Mouse (Mus musculus): ENCODE data around the gene Olfr15. TPM values are rescaled to one million over a fixed set of nuclear protein-coding genes. Genes with fewer than 3 reads are reported as not detected.
"Not testable (repeated sequence)": the region's sequence is repeated elsewhere in the genome, so short reads cannot be mapped to it uniquely, and the experiment has no call there.

The Olfr15 gene
- polyA plus RNA-seq (2015; fragmentation: Nextera tagmentation; extraction: Ambion mirVana): not detected in 2 replicates

GRCm38 (mm10) chr16:3830588-3831109 lies at the start of gene Olfr15:
Gene Olfr15, plus strand, starts transcription at chr16:3830878.
- Histone ChIP-seq H3K4me2 (ENCODE audit: low read depth, low read length) (no peak within 1 kb of the TSS), H3K4me3 (replicated peaks; ENCODE audit: low read length) (no peak within 1 kb of the TSS), H3K27me3 (ENCODE audit: control insufficient read depth, insufficient read depth, low read length) (no peaks in the 10 kb centered on the region), H3K9ac (ENCODE audit: low read length) (no peak within 1 kb of the TSS), H3K4me1 (ENCODE audit: control insufficient read depth, insufficient read depth, low read length) (no peaks in the 10 kb centered on the region), H3K36me3 (ENCODE audit: control insufficient read depth, insufficient read depth, low read length) (no peaks in the 10 kb centered on the region), H3K27ac (ENCODE audit: low read length) (no peak within 1 kb of the TSS), H3K9me3 (replicated peaks; ENCODE audit: control insufficient read depth, low read length) (no peaks in the 10 kb centered on the region)
- no peak for ATAC-seq (ENCODE audit: insufficient read depth, low FRiP score)

GRCm38 (mm10) chr16:3781237-3781636 lies 49.4 kb upstream of the Olfr15 start:
- no peak overlapping the region for H3K9ac ChIP-seq (ENCODE audit: low read length)
- H3K27ac ChIP-seq (ENCODE audit: low read length): no peak overlapping the region
- H3K9me3 ChIP-seq (replicated peaks; ENCODE audit: control insufficient read depth, low read length): no peaks in the 10 kb centered on the region
- no peak overlapping the region for H3K4me3 ChIP-seq (replicated peaks; ENCODE audit: low read length)
- no peaks in the 10 kb centered on the region for H3K27me3 ChIP-seq (ENCODE audit: control insufficient read depth, insufficient read depth, low read length)
- H3K4me1 ChIP-seq (ENCODE audit: control insufficient read depth, insufficient read depth, low read length): no peaks in the 10 kb centered on the region
- no peaks in the 10 kb centered on the region for H3K36me3 ChIP-seq (ENCODE audit: control insufficient read depth, insufficient read depth, low read length)
- H3K4me2 ChIP-seq (ENCODE audit: low read depth, low read length): no peak overlapping the region
- ATAC-seq (ENCODE audit: insufficient read depth, low FRiP score): no peak

- Histone ChIP-seq H3K4me3 (replicated peaks; ENCODE audit: low read length) (no peak overlapping the region), H3K27ac (ENCODE audit: low read length) (no peak overlapping the region), H3K4me1 (ENCODE audit: control insufficient read depth, insufficient read depth, low read length) (no peaks in the 10 kb centered on the region), H3K9ac (ENCODE audit: low read length) (no peak overlapping the region), H3K9me3 (replicated peaks; ENCODE audit: control insufficient read depth, low read length) (no peaks in the 10 kb centered on the region), H3K4me2 (ENCODE audit: low read depth, low read length) (no peak overlapping the region), H3K27me3 (ENCODE audit: control insufficient read depth, insufficient read depth, low read length) (no peaks in the 10 kb centered on the region), H3K36me3 (ENCODE audit: control insufficient read depth, insufficient read depth, low read length) (no peaks in the 10 kb centered on the region)
- no peak for ATAC-seq (ENCODE audit: insufficient read depth, low FRiP score)
Observed at GRCm38 (mm10) chr16:3788394-3788793, 42.3 kb upstream of the Olfr15 start.

GRCm38 (mm10) chr16:3808176-3808575 lies 22.5 kb upstream of the Olfr15 start:
- WGBS: 76% methylated on average over 3 of the region's 3 CpGs
- Histone ChIP-seq H3K27ac (ENCODE audit: low read length) (no peak overlapping the region), H3K9ac (ENCODE audit: low read length) (no peak overlapping the region), H3K36me3 (ENCODE audit: control insufficient read depth, insufficient read depth, low read length) (no peaks in the 10 kb centered on the region), H3K4me2 (ENCODE audit: low read depth, low read length) (no peak overlapping the region), H3K27me3 (ENCODE audit: control insufficient read depth, insufficient read depth, low read length) (no peaks in the 10 kb centered on the region), H3K9me3 (replicated peaks; ENCODE audit: control insufficient read depth, low read length) (no peaks in the 10 kb centered on the region), H3K4me1 (ENCODE audit: control insufficient read depth, insufficient read depth, low read length) (no peaks in the 10 kb centered on the region), H3K4me3 (replicated peaks; ENCODE audit: low read length) (no peak overlapping the region)
- ATAC-seq (ENCODE audit: insufficient read depth, low FRiP score): no peak

GRCm38 (mm10) chr16:3814667-3815066 lies 16.0 kb upstream of the Olfr15 start:
- H3K36me3 ChIP-seq (ENCODE audit: control insufficient read depth, insufficient read depth, low read length); H3K4me1 ChIP-seq (ENCODE audit: control insufficient read depth, insufficient read depth, low read length); H3K9ac ChIP-seq (ENCODE audit: low read length); ATAC-seq (ENCODE audit: insufficient read depth, low FRiP score); H3K9me3 ChIP-seq (replicated peaks; ENCODE audit: control insufficient read depth, low read length); H3K27ac ChIP-seq (ENCODE audit: low read length); H3K4me2 ChIP-seq (ENCODE audit: low read depth, low read length); H3K27me3 ChIP-seq (ENCODE audit: control insufficient read depth, insufficient read depth, low read length); H3K4me3 ChIP-seq (replicated peaks; ENCODE audit: low read length): not testable (repeated sequence)
- WGBS: 84% methylated on average over 6 of the region's 6 CpGs

GRCm38 (mm10) chr16:3820202-3820601 lies 10.5 kb upstream of the Olfr15 start:
- H3K27ac ChIP-seq (ENCODE audit: low read length): no peak overlapping the region
- H3K9ac ChIP-seq (ENCODE audit: low read length): no peak overlapping the region
- H3K4me1 ChIP-seq (ENCODE audit: control insufficient read depth, insufficient read depth, low read length): no peaks in the 10 kb centered on the region
- H3K4me3 ChIP-seq (replicated peaks; ENCODE audit: low read length): no peak overlapping the region
- 80% methylated on average over 2 of the region's 2 CpGs for WGBS
- H3K4me2 ChIP-seq (ENCODE audit: low read depth, low read length): no peak overlapping the region
- ATAC-seq (ENCODE audit: insufficient read depth, low FRiP score): no peak
- H3K27me3 ChIP-seq (ENCODE audit: control insufficient read depth, insufficient read depth, low read length): no peaks in the 10 kb centered on the region
- H3K9me3 ChIP-seq (replicated peaks; ENCODE audit: control insufficient read depth, low read length): no peaks in the 10 kb centered on the region
- no peaks in the 10 kb centered on the region for H3K36me3 ChIP-seq (ENCODE audit: control insufficient read depth, insufficient read depth, low read length)

- Histone ChIP-seq H3K4me3 (replicated peaks; ENCODE audit: low read length) (no peak overlapping the region), H3K27ac (ENCODE audit: low read length) (no peak overlapping the region), H3K27me3 (ENCODE audit: control insufficient read depth, insufficient read depth, low read length) (no peaks in the 10 kb centered on the region), H3K36me3 (ENCODE audit: control insufficient read depth, insufficient read depth, low read length) (no peaks in the 10 kb centered on the region), H3K4me2 (ENCODE audit: low read depth, low read length) (no peak overlapping the region), H3K9me3 (replicated peaks; ENCODE audit: control insufficient read depth, low read length) (no peaks in the 10 kb centered on the region), H3K9ac (ENCODE audit: low read length) (no peak overlapping the region), H3K4me1 (ENCODE audit: control insufficient read depth, insufficient read depth, low read length) (no peaks in the 10 kb centered on the region)
- no peak for ATAC-seq (ENCODE audit: insufficient read depth, low FRiP score)
- 48% methylated on average over 3 of the region's 3 CpGs for WGBS
Observed at GRCm38 (mm10) chr16:3828021-3828420, 2.7 kb upstream of the Olfr15 start.

- Histone ChIP-seq H3K9ac (ENCODE audit: low read length) (no peak overlapping the region), H3K36me3 (ENCODE audit: control insufficient read depth, insufficient read depth, low read length) (no peaks in the 10 kb centered on the region), H3K4me2 (ENCODE audit: low read depth, low read length) (no peak overlapping the region), H3K27ac (ENCODE audit: low read length) (no peak overlapping the region), H3K4me3 (replicated peaks; ENCODE audit: low read length) (no peak overlapping the region), H3K27me3 (ENCODE audit: control insufficient read depth, insufficient read depth, low read length) (no peaks in the 10 kb centered on the region), H3K9me3 (replicated peaks; ENCODE audit: control insufficient read depth, low read length) (no peaks in the 10 kb centered on the region), H3K4me1 (ENCODE audit: control insufficient read depth, insufficient read depth, low read length) (no peaks in the 10 kb centered on the region)
- no peak for ATAC-seq (ENCODE audit: insufficient read depth, low FRiP score)
- 90% methylated on average over 2 of the region's 2 CpGs for WGBS
Observed at GRCm38 (mm10) chr16:3829727-3830126, 951 bp upstream of the Olfr15 start.

GRCm38 (mm10) chr16:3835461-3835860 lies 4.8 kb downstream of the Olfr15 start:
- Histone ChIP-seq H3K27me3 (ENCODE audit: control insufficient read depth, insufficient read depth, low read length) (no peaks in the 10 kb centered on the region), H3K36me3 (ENCODE audit: control insufficient read depth, insufficient read depth, low read length) (no peaks in the 10 kb centered on the region), H3K9ac (ENCODE audit: low read length) (no peak overlapping the region), H3K4me1 (ENCODE audit: control insufficient read depth, insufficient read depth, low read length) (no peaks in the 10 kb centered on the region), H3K9me3 (replicated peaks; ENCODE audit: control insufficient read depth, low read length) (no peaks in the 10 kb centered on the region), H3K4me2 (ENCODE audit: low read depth, low read length) (no peak overlapping the region), H3K4me3 (replicated peaks; ENCODE audit: low read length) (no peak overlapping the region), H3K27ac (ENCODE audit: low read length) (no peak overlapping the region)
- no peak for ATAC-seq (ENCODE audit: insufficient read depth, low FRiP score)
- WGBS: 75% methylated on average over 2 of the region's 2 CpGs

Measured in stomach, embryonic 16.5 days (tissue).